Comparison of ENCODE assay signal across 12 mouse cellular contexts in genomic region chr7:16042850-16043775, GRCm38 (mm10). TPM values are rescaled to one million over a fixed set of nuclear protein-coding genes. Genes with fewer than 3 reads are reported as not detected.
A peak's percentile ranks its signal among the peaks of the same experiment; 100 is the strongest.
DNase-seq lines count a peak whose midpoint lies in the region; ATAC-seq and TF ChIP-seq lines count a peak whose summit lies in the region.
"Had no signal": no experiment of that assay in that cellular context is flagged by ENCODE, and none has a peak within 500 bp of the region (broad histone marks: within the 10 kb centered on the region; RNA-seq: fewer than 3 reads in every experiment).

No protein-coding gene starts in this region.

- no peak for DNase-seq in gastrocnemius, adult 2 months
- no peak for DNase-seq in gastrocnemius, postnatal 10 days
- DNase-seq in lung, embryonic 14.5 days = no peak
- no peak for DNase-seq in lung, postnatal 4 days
- no peak for DNase-seq in ovary, postnatal 36 days (ENCODE audit: low spot score)
- DNase-seq in left cerebral cortex, adult 8-10 months (ENCODE audit: low spot score in 2 of 2) = no peak
- DNase-seq: adrenal gland, postnatal 36 days; kidney, adult 11 months had no signal

- H3K36me3 ChIP-seq in lung, embryonic 14.5 days (ENCODE audit: insufficient read depth) = peaks cover 13% of the 10 kb centered on the region
- no peaks in the 10 kb centered on the region for H3K36me3 ChIP-seq in embryonic facial prominence, embryonic 12.5 days
- no peaks in the 10 kb centered on the region for H3K36me3 ChIP-seq in liver, embryonic 15.5 days (replicated peaks)
- H3K36me3 ChIP-seq: midbrain, embryonic 12.5 days had no signal

- intact Hi-C loops in gastrocnemius, adult 2 months (cut with DNase I) = no loop called here

- no peak overlapping the region for H3K9ac ChIP-seq in lung, embryonic 14.5 days
- H3K9ac ChIP-seq in embryonic facial prominence, embryonic 12.5 days = no peak overlapping the region
- no peak overlapping the region for H3K9ac ChIP-seq in liver, embryonic 15.5 days

- no peaks in the 10 kb centered on the region for H3K9me3 ChIP-seq in lung, embryonic 14.5 days (ENCODE audit: low read depth, low read length)
- no peaks in the 10 kb centered on the region for H3K9me3 ChIP-seq in embryonic facial prominence, embryonic 12.5 days
- no peaks in the 10 kb centered on the region for H3K9me3 ChIP-seq in liver, embryonic 15.5 days (replicated peaks)
- H3K9me3 ChIP-seq: forebrain, embryonic 13.5 days; midbrain, embryonic 12.5 days had no signal

- ATAC-seq in lung, embryonic 14.5 days (ENCODE audit: insufficient read depth) = no peak
- no peak for ATAC-seq in embryonic facial prominence, embryonic 12.5 days (ENCODE audit: insufficient number of reproducible peaks, insufficient read depth, low FRiP score, low TSS enrichment)
- no peak for ATAC-seq in liver, embryonic 15.5 days (ENCODE audit: insufficient read depth)
- ATAC-seq: forebrain, embryonic 13.5 days had no signal

- H3K4me2 ChIP-seq in lung, embryonic 14.5 days = peak overlapping the region; percentile 12; the same call in 1 of the 2 replicates
- peak overlapping the region; percentile 81 for H3K4me2 ChIP-seq in embryonic facial prominence, embryonic 12.5 days (replicated peaks)
- H3K4me2 ChIP-seq in liver, embryonic 15.5 days = peak overlapping the region; percentile 99

- no peak for TF ChIP-seq CTCF in gastrocnemius, adult 2 months (IDR thresholded peaks at IDR 0.05)
- no peak for TF ChIP-seq CTCF in lung, embryonic 14.5 days (IDR thresholded peaks at IDR 0.05; ENCODE audit: low read depth)

- peak overlapping the region; percentile 51 for H3K4me3 ChIP-seq in gastrocnemius, adult 2 months
- H3K4me3 ChIP-seq in lung, embryonic 14.5 days (ENCODE audit: low read depth, low read length) = no peak overlapping the region
- no peak overlapping the region for H3K4me3 ChIP-seq in embryonic facial prominence, embryonic 12.5 days
- no peak overlapping the region for H3K4me3 ChIP-seq in liver, embryonic 15.5 days (replicated peaks)
- H3K4me3 ChIP-seq: forebrain, embryonic 13.5 days had no signal

- H3K27me3 ChIP-seq in lung, embryonic 14.5 days (ENCODE audit: insufficient read depth, low read length) = no peaks in the 10 kb centered on the region
- no peaks in the 10 kb centered on the region for H3K27me3 ChIP-seq in embryonic facial prominence, embryonic 12.5 days
- no peaks in the 10 kb centered on the region for H3K27me3 ChIP-seq in liver, embryonic 15.5 days
- H3K27me3 ChIP-seq: forebrain, embryonic 13.5 days; midbrain, embryonic 12.5 days had no signal

- peaks cover 14% of the 10 kb centered on the region; the same call in 1 of the 2 replicates for H3K4me1 ChIP-seq in lung, embryonic 14.5 days (ENCODE audit: insufficient read depth)
- H3K4me1 ChIP-seq in embryonic facial prominence, embryonic 12.5 days = peaks cover 40% of the 10 kb centered on the region
- H3K4me1 ChIP-seq in liver, embryonic 15.5 days (replicated peaks) = peaks cover 79% of the 10 kb centered on the region

- peak overlapping the region; percentile 96 for H3K27ac ChIP-seq in gastrocnemius, adult 2 months
- no peak overlapping the region for H3K27ac ChIP-seq in lung, embryonic 14.5 days (ENCODE audit: low read depth)
- H3K27ac ChIP-seq in embryonic facial prominence, embryonic 12.5 days = peak overlapping the region; percentile 98; the same call in 1 of the 2 replicates
- no peak overlapping the region; the same call in 1 of the 2 replicates for H3K27ac ChIP-seq in liver, embryonic 15.5 days (replicated peaks)

- 71% methylated on average over 10 of the region's 10 CpGs for WGBS in lung, embryonic 14.5 days
- WGBS in embryonic facial prominence, embryonic 12.5 days = 59% methylated on average over 10 of the region's 10 CpGs
- WGBS in liver, embryonic 15.5 days (ENCODE audit: insufficient replicate concordance) = 41% methylated on average over 10 of the region's 10 CpGs

RNA-seq across cellular contexts. Expression of gene Bicra, which starts 4.6 kb away (rescaled TPM):
- 1 to 10 TPM; 6.8 to 7.1 TPM for total RNA-seq in gastrocnemius, adult 2 months (2021)
- total RNA-seq in gastrocnemius, postnatal 10 days (2021) = 10 to 100 TPM in 1 of 2 experiments, 1 to 10 TPM in 1; 8.2 to 11.5 TPM
- 8.7 and 9.6 TPM in 2 replicates for polyA plus RNA-seq in lung, embryonic 14.5 days (2014; fragmentation: Nextera tagmentation; extraction: Ambion mirVana)
- 10.2 and 10.4 TPM in 2 replicates for polyA plus RNA-seq in embryonic facial prominence, embryonic 12.5 days (2016; fragmentation: Nextera tagmentation; extraction: Ambion mirVana)
- polyA plus RNA-seq in liver, embryonic 15.5 days (2015; fragmentation: Nextera tagmentation; extraction: Ambion mirVana) = 1.6 and 1.9 TPM in 2 replicates
- 10 to 100 TPM; 10.2 to 15.0 (median 13.0) TPM for total RNA-seq in left cerebral cortex, adult 8-10 months (2022)

RNA-seq across cellular contexts. Expression of gene Zfp541, which starts 18.5 kb away (rescaled TPM):
- total RNA-seq in gastrocnemius, adult 2 months (2021) = not detected
- total RNA-seq in gastrocnemius, postnatal 10 days (2021) = not detected
- polyA plus RNA-seq in lung, embryonic 14.5 days (2014; fragmentation: Nextera tagmentation; extraction: Ambion mirVana) = 0.16 TPM in 1 of 2 replicates, not detected in the other
- 0.05 and 0.18 TPM in 2 replicates for polyA plus RNA-seq in embryonic facial prominence, embryonic 12.5 days (2016; fragmentation: Nextera tagmentation; extraction: Ambion mirVana)
- polyA plus RNA-seq in liver, embryonic 15.5 days (2015; fragmentation: Nextera tagmentation; extraction: Ambion mirVana) = not detected in 2 replicates
- total RNA-seq in left cerebral cortex, adult 8-10 months (2022) = under 1 TPM; 0.59 to 0.81 (median 0.68) TPM
- polyA plus RNA-seq: forebrain, embryonic 13.5 days; midbrain, embryonic 12.5 days had no signal

RNA-seq across cellular contexts. Expression of gene Napa, which starts 55.1 kb away (rescaled TPM):
- 100 to 1,000 TPM in 1 of 2 experiments, 10 to 100 TPM in 1; 99.2 to 113 TPM for total RNA-seq in gastrocnemius, adult 2 months (2021)
- total RNA-seq in gastrocnemius, postnatal 10 days (2021) = 100 to 1,000 TPM; 123 to 145 TPM
- 168 and 176 TPM in 2 replicates for polyA plus RNA-seq in lung, embryonic 14.5 days (2014; fragmentation: Nextera tagmentation; extraction: Ambion mirVana)
- polyA plus RNA-seq in embryonic facial prominence, embryonic 12.5 days (2016; fragmentation: Nextera tagmentation; extraction: Ambion mirVana) = 206 and 217 TPM in 2 replicates
- 159 and 169 TPM in 2 replicates for polyA plus RNA-seq in liver, embryonic 15.5 days (2015; fragmentation: Nextera tagmentation; extraction: Ambion mirVana)
- total RNA-seq in left cerebral cortex, adult 8-10 months (2022) = 100 to 1,000 TPM; 256 to 282 (median 272) TPM

Comparison
In these comparisons a context has a peak if more than half of its experiments do, and no peak if none do; other contexts are left out.
1. H3K27ac ChIP-seq: peak in gastrocnemius, adult 2 months (single experiment) and embryonic facial prominence, embryonic 12.5 days (single experiment); none in lung, embryonic 14.5 days (single experiment) and liver, embryonic 15.5 days (single experiment).
2. H3K4me2 ChIP-seq: peak in every context shown above with its lines; median percentile 99 in liver, embryonic 15.5 days; 81 in embryonic facial prominence, embryonic 12.5 days; 12 in lung, embryonic 14.5 days.